Mouse (Mus musculus): ENCODE measurements around the gene Lrrc32. TPM values are rescaled to one million over a fixed set of nuclear protein-coding genes. Genes with fewer than 3 reads are reported as not detected.

The Lrrc32 gene
- polyA plus RNA-seq, 1 experiment: not detected

- no peak for TF ChIP-seq CTCF (IDR thresholded peaks at IDR 0.05; ENCODE audit: insufficient read depth, low read depth, low read length)
- TF ChIP-seq POLR2A (IDR thresholded peaks at IDR 0.05; ENCODE audit: insufficient read depth, low read depth, low read length): no peak
- peaks cover 28% of the 10 kb centered on the region for H3K4me1 ChIP-seq (ENCODE audit: control insufficient read depth, insufficient read depth, low read length)
- H3K27ac ChIP-seq (ENCODE audit: insufficient read depth, low read depth, low read length): no peak overlapping the region
- no peak overlapping the region for H3K4me3 ChIP-seq (ENCODE audit: insufficient read depth, low read depth, low read length)
- 91% methylated on average over 5 of the region's 5 CpGs for WGBS
These were observed 3.2 kb downstream of the Lrrc32 start for GRCm38 (mm10) chr7:98492331-98492730.

GRCm38 (mm10) chr7:98493307-98493706, 4.2 kb downstream of the Lrrc32 start:
- no peak overlapping the region for H3K27ac ChIP-seq (ENCODE audit: insufficient read depth, low read depth, low read length)
- WGBS: 83% methylated on average over 2 of the region's 2 CpGs
- H3K4me3 ChIP-seq (ENCODE audit: insufficient read depth, low read depth, low read length): no peak overlapping the region
- H3K4me1 ChIP-seq (ENCODE audit: control insufficient read depth, insufficient read depth, low read length): peaks cover 28% of the 10 kb centered on the region
- TF ChIP-seq CTCF (IDR thresholded peaks at IDR 0.05; ENCODE audit: insufficient read depth, low read depth, low read length) (no peak), POLR2A (IDR thresholded peaks at IDR 0.05; ENCODE audit: insufficient read depth, low read depth, low read length) (no peak)

GRCm38 (mm10) chr7:98493901-98494480, 4.9 kb downstream of the Lrrc32 start:
- TF ChIP-seq CTCF (IDR thresholded peaks at IDR 0.05; ENCODE audit: insufficient read depth, low read depth, low read length) (no peak), POLR2A (IDR thresholded peaks at IDR 0.05; ENCODE audit: insufficient read depth, low read depth, low read length) (no peak)
- Histone ChIP-seq H3K4me3 (ENCODE audit: insufficient read depth, low read depth, low read length) (no peak overlapping the region), H3K4me1 (ENCODE audit: control insufficient read depth, insufficient read depth, low read length) (peaks cover 26% of the 10 kb centered on the region), H3K27ac (ENCODE audit: insufficient read depth, low read depth, low read length) (no peak overlapping the region)
- 76% methylated on average over 18 of the region's 18 CpGs for WGBS

- TF ChIP-seq POLR2A (IDR thresholded peaks at IDR 0.05; ENCODE audit: insufficient read depth, low read depth, low read length) (no peak), CTCF (IDR thresholded peaks at IDR 0.05; ENCODE audit: insufficient read depth, low read depth, low read length) (no peak)
- H3K4me1 ChIP-seq (ENCODE audit: control insufficient read depth, insufficient read depth, low read length): peaks cover 19% of the 10 kb centered on the region
- WGBS: 93% methylated on average over 1 of the region's 1 CpGs
- no peak overlapping the region for H3K27ac ChIP-seq (ENCODE audit: insufficient read depth, low read depth, low read length)
- H3K4me3 ChIP-seq (ENCODE audit: insufficient read depth, low read depth, low read length): no peak overlapping the region
These were observed 6.5 kb downstream of the Lrrc32 start for GRCm38 (mm10) chr7:98495591-98495990.

- H3K27ac ChIP-seq (ENCODE audit: insufficient read depth, low read depth, low read length): no peak overlapping the region
- WGBS: 74% methylated on average over 5 of the region's 5 CpGs
- no peak overlapping the region for H3K4me3 ChIP-seq (ENCODE audit: insufficient read depth, low read depth, low read length)
- H3K4me1 ChIP-seq (ENCODE audit: control insufficient read depth, insufficient read depth, low read length): peaks cover 12% of the 10 kb centered on the region
- TF ChIP-seq CTCF (IDR thresholded peaks at IDR 0.05; ENCODE audit: insufficient read depth, low read depth, low read length) (no peak), POLR2A (IDR thresholded peaks at IDR 0.05; ENCODE audit: insufficient read depth, low read depth, low read length) (no peak)
These were observed 8.4 kb downstream of the Lrrc32 start for GRCm38 (mm10) chr7:98497451-98497850.

- Histone ChIP-seq H3K4me1 (ENCODE audit: control insufficient read depth, insufficient read depth, low read length) (peaks cover 19% of the 10 kb centered on the region), H3K4me3 (ENCODE audit: insufficient read depth, low read depth, low read length) (no peak overlapping the region), H3K27ac (ENCODE audit: insufficient read depth, low read depth, low read length) (no peak overlapping the region)
- WGBS: 94% methylated on average over 12 of the region's 12 CpGs
- no peak for TF ChIP-seq CTCF (IDR thresholded peaks at IDR 0.05; ENCODE audit: insufficient read depth, low read depth, low read length)
- TF ChIP-seq POLR2A (IDR thresholded peaks at IDR 0.05; ENCODE audit: insufficient read depth, low read depth, low read length): no peak
These were observed 9.0 kb downstream of the Lrrc32 start for GRCm38 (mm10) chr7:98498101-98498500.

- no peak for TF ChIP-seq POLR2A (IDR thresholded peaks at IDR 0.05; ENCODE audit: insufficient read depth, low read depth, low read length)
- no peak overlapping the region for H3K4me3 ChIP-seq (ENCODE audit: insufficient read depth, low read depth, low read length)
- peaks cover 16% of the 10 kb centered on the region for H3K4me1 ChIP-seq (ENCODE audit: control insufficient read depth, insufficient read depth, low read length)
- 84% methylated on average over 20 of the region's 20 CpGs for WGBS
- no peak overlapping the region for H3K27ac ChIP-seq (ENCODE audit: insufficient read depth, low read depth, low read length)
These were observed 9.8 kb downstream of the Lrrc32 start for GRCm38 (mm10) chr7:98498656-98499560.

- H3K27ac ChIP-seq (ENCODE audit: insufficient read depth, low read depth, low read length): no peak overlapping the region
- TF ChIP-seq CTCF (IDR thresholded peaks at IDR 0.05; ENCODE audit: insufficient read depth, low read depth, low read length) (no peak), POLR2A (IDR thresholded peaks at IDR 0.05; ENCODE audit: insufficient read depth, low read depth, low read length) (no peak)
- WGBS: 77% methylated on average over 25 of the region's 25 CpGs
- H3K4me1 ChIP-seq (ENCODE audit: control insufficient read depth, insufficient read depth, low read length): peaks cover 23% of the 10 kb centered on the region
- no peak overlapping the region for H3K4me3 ChIP-seq (ENCODE audit: insufficient read depth, low read depth, low read length)
These were observed 10.6 kb downstream of the Lrrc32 start for GRCm38 (mm10) chr7:98499561-98500292.

GRCm38 (mm10) chr7:98500470-98500869, 11.4 kb downstream of the Lrrc32 start:
- Histone ChIP-seq H3K27ac (ENCODE audit: insufficient read depth, low read depth, low read length) (no peak overlapping the region), H3K4me1 (ENCODE audit: control insufficient read depth, insufficient read depth, low read length) (peaks cover 29% of the 10 kb centered on the region), H3K4me3 (ENCODE audit: insufficient read depth, low read depth, low read length) (no peak overlapping the region)
- TF ChIP-seq POLR2A (IDR thresholded peaks at IDR 0.05; ENCODE audit: insufficient read depth, low read depth, low read length): no peak
- no peak for TF ChIP-seq CTCF (IDR thresholded peaks at IDR 0.05; ENCODE audit: insufficient read depth, low read depth, low read length)
- 90% methylated on average over 3 of the region's 3 CpGs for WGBS
